25 mouse cellular contexts compared by ENCODE assay signal in genomic region chr5:33224491-33224890, GRCm38 (mm10). TPM values are rescaled to one million over a fixed set of nuclear protein-coding genes. Genes with fewer than 3 reads are reported as not detected.
DNase-seq lines count a peak whose midpoint lies in the region; ATAC-seq and TF ChIP-seq lines count a peak whose summit lies in the region.
"Had no signal": no experiment of that assay in that cellular context is flagged by ENCODE, and none has a peak within 500 bp of the region (broad histone marks: within the 10 kb centered on the region; RNA-seq: fewer than 3 reads in every experiment).

No protein-coding gene starts in this region.

- no peaks in the 10 kb centered on the region for H3K36me3 ChIP-seq in heart, embryonic 10.5 days
- no peaks in the 10 kb centered on the region for H3K36me3 ChIP-seq in heart, embryonic 16.5 days (ENCODE audit: control insufficient read depth, insufficient read depth)
- H3K36me3 ChIP-seq in liver, embryonic 13.5 days, result no peaks in the 10 kb centered on the region
- H3K36me3 ChIP-seq in stomach, postnatal 0 days (ENCODE audit: control insufficient read depth, insufficient read depth, low read length), result no peaks in the 10 kb centered on the region
- H3K36me3 ChIP-seq: embryonic facial prominence, embryonic 13.5 days; hindbrain, embryonic 12.5 days; limb, embryonic 13.5 days; stomach, embryonic 15.5 days had no signal

- no peak for ATAC-seq in heart, embryonic 16.5 days (replicated peaks; ENCODE audit: extremely low read depth, insufficient read depth, low FRiP score)
- peak; percentile 58 for ATAC-seq in liver, embryonic 13.5 days (ENCODE audit: low read depth)
- no peak for ATAC-seq in stomach, postnatal 0 days (ENCODE audit: low FRiP score, low TSS enrichment)
- ATAC-seq: forebrain, embryonic 14.5 days; intestine, postnatal 0 days had no signal

- no peak for DNase-seq in heart, embryonic 10.5 days (ENCODE audit: low spot score)
- no peak for DNase-seq in heart, postnatal 36 days
- DNase-seq in heart, postnatal 25 days (ENCODE audit: low spot score), result no peak
- DNase-seq in liver, embryonic 13.5 days, result no peak
- DNase-seq in stomach, postnatal 0 days (ENCODE audit: low spot score), result no peak
- no peak for DNase-seq in retina, postnatal 1 day
- DNase-seq: adrenal gland, postnatal 14 days; cerebellum, adult 8-10 months; cerebellum, postnatal 36 days; embryo, embryonic 11 days; gastrocnemius, postnatal 25 days; kidney, postnatal 4 days; lung, adult 2 months; lung, postnatal 14 days; midbrain, embryonic 14.5 days; right cerebral cortex, adult 18-20 months; thymus, adult 2 months; thymus, postnatal 4 days had no signal

- 59% methylated on average over 7 of the region's 7 CpGs for WGBS in heart, embryonic 10.5 days
- 49% methylated on average over 7 of the region's 7 CpGs for WGBS in heart, embryonic 16.5 days
- WGBS in liver, embryonic 13.5 days (ENCODE audit: insufficient replicate concordance), result 59% methylated on average over 7 of the region's 7 CpGs
- WGBS in stomach, postnatal 0 days, result 69% methylated on average over 7 of the region's 7 CpGs

- H3K9ac ChIP-seq in heart, embryonic 16.5 days (ENCODE audit: low read length), result no peak overlapping the region
- H3K9ac ChIP-seq in liver, embryonic 13.5 days, result no peak overlapping the region
- no peak overlapping the region for H3K9ac ChIP-seq in stomach, postnatal 0 days (ENCODE audit: low read length)
- H3K9ac ChIP-seq: embryonic facial prominence, embryonic 13.5 days; hindbrain, embryonic 12.5 days; limb, embryonic 13.5 days; stomach, embryonic 15.5 days had no signal

- H3K4me1 ChIP-seq in heart, embryonic 10.5 days, result peaks cover 69% of the 10 kb centered on the region
- H3K4me1 ChIP-seq in heart, embryonic 16.5 days (ENCODE audit: control insufficient read depth, insufficient read depth, low read length), result peaks cover 31% of the 10 kb centered on the region
- H3K4me1 ChIP-seq in liver, embryonic 13.5 days (replicated peaks), result peaks cover 57% of the 10 kb centered on the region
- H3K4me1 ChIP-seq in stomach, postnatal 0 days (replicated peaks; ENCODE audit: control insufficient read depth, insufficient read depth), result peaks cover 11% of the 10 kb centered on the region

- no peak for TF ChIP-seq CTCF in stomach, postnatal 0 days (IDR thresholded peaks at IDR 0.05; ENCODE audit: low read depth)

- TF ChIP-seq EP300 in stomach, postnatal 0 days (optimal IDR thresholded peaks at IDR 0.05), result no peak

- H3K9me3 ChIP-seq in heart, embryonic 10.5 days, result no peaks in the 10 kb centered on the region
- H3K9me3 ChIP-seq in heart, embryonic 16.5 days (replicated peaks; ENCODE audit: control insufficient read depth, low read length), result no peaks in the 10 kb centered on the region
- no peaks in the 10 kb centered on the region for H3K9me3 ChIP-seq in liver, embryonic 13.5 days (replicated peaks)
- H3K9me3 ChIP-seq in stomach, postnatal 0 days (ENCODE audit: control insufficient read depth, low read length), result no peaks in the 10 kb centered on the region
- H3K9me3 ChIP-seq: embryonic facial prominence, embryonic 13.5 days; hindbrain, embryonic 12.5 days; limb, embryonic 13.5 days; stomach, embryonic 15.5 days had no signal

- H3K4me3 ChIP-seq in heart, embryonic 10.5 days, result no peak overlapping the region
- no peak overlapping the region for H3K4me3 ChIP-seq in heart, embryonic 16.5 days (ENCODE audit: low read length)
- H3K4me3 ChIP-seq in liver, embryonic 13.5 days (replicated peaks), result no peak overlapping the region
- H3K4me3 ChIP-seq in stomach, postnatal 0 days (ENCODE audit: low read depth, low read length), result no peak overlapping the region
- H3K4me3 ChIP-seq: embryonic facial prominence, embryonic 13.5 days; hindbrain, embryonic 12.5 days; limb, embryonic 13.5 days; stomach, embryonic 15.5 days had no signal

- intact Hi-C loops in heart, postnatal 36 days (cut with DNase I), result no loop called here
- intact Hi-C loops in heart, postnatal 25 days (cut with DNase I), result no loop called here

- no peaks in the 10 kb centered on the region for H3K27me3 ChIP-seq in heart, embryonic 10.5 days (ENCODE audit: insufficient read depth, poor library complexity, severe bottlenecking)
- no peaks in the 10 kb centered on the region for H3K27me3 ChIP-seq in heart, embryonic 16.5 days (ENCODE audit: control insufficient read depth, insufficient read depth, low read length)
- H3K27me3 ChIP-seq in liver, embryonic 13.5 days, result no peaks in the 10 kb centered on the region
- H3K27me3 ChIP-seq in stomach, postnatal 0 days (ENCODE audit: control insufficient read depth, insufficient read depth, low read length), result no peaks in the 10 kb centered on the region
- H3K27me3 ChIP-seq: embryonic facial prominence, embryonic 13.5 days; hindbrain, embryonic 12.5 days; limb, embryonic 13.5 days; stomach, embryonic 15.5 days had no signal

- H3K4me2 ChIP-seq in heart, embryonic 16.5 days (ENCODE audit: low read depth, low read length), result no peak overlapping the region
- no peak overlapping the region for H3K4me2 ChIP-seq in liver, embryonic 13.5 days
- no peak overlapping the region for H3K4me2 ChIP-seq in stomach, postnatal 0 days (replicated peaks; ENCODE audit: low read depth)
- H3K4me2 ChIP-seq: embryonic facial prominence, embryonic 13.5 days; hindbrain, embryonic 12.5 days; limb, embryonic 13.5 days; stomach, embryonic 15.5 days had no signal

- H3K27ac ChIP-seq in heart, embryonic 10.5 days, result peak overlapping the region; percentile 62; the same call in 1 of the 2 replicates
- H3K27ac ChIP-seq in heart, embryonic 16.5 days (ENCODE audit: low read length), result peak overlapping the region; percentile 51
- peak overlapping the region; percentile 55 for H3K27ac ChIP-seq in liver, embryonic 13.5 days
- peak overlapping the region; percentile 49; the same call in 1 of the 2 replicates for H3K27ac ChIP-seq in stomach, postnatal 0 days (replicated peaks)
- H3K27ac ChIP-seq: embryonic facial prominence, embryonic 13.5 days; hindbrain, embryonic 12.5 days; limb, embryonic 13.5 days; stomach, embryonic 15.5 days had no signal

RNA-seq across cellular contexts. Expression of gene Spon2, which starts 6.2 kb away (rescaled TPM):
- polyA plus RNA-seq in heart, embryonic 10.5 days (2016; fragmentation: Nextera tagmentation; extraction: Ambion mirVana), result 16.9 and 27.0 TPM in 2 replicates
- total RNA-seq in heart, postnatal 36 days (2021), result 1 to 10 TPM; 2.1 to 2.6 TPM
- 67.2 and 71.5 TPM in 2 replicates for polyA plus RNA-seq in heart, embryonic 16.5 days (2015; fragmentation: Nextera tagmentation; extraction: Ambion mirVana)
- 10 to 100 TPM in 1 of 2 experiments, 1 to 10 TPM in 1; 3.4 to 13.6 TPM for total RNA-seq in heart, postnatal 25 days (2021)
- 6.8 and 7.2 TPM in 2 replicates for polyA plus RNA-seq in liver, embryonic 13.5 days (2015; fragmentation: Nextera tagmentation; extraction: Ambion mirVana)
- polyA plus RNA-seq in stomach, postnatal 0 days (2015; fragmentation: Nextera tagmentation; extraction: Ambion mirVana), result 41.2 and 43.6 TPM in 2 replicates

RNA-seq across cellular contexts. Expression of gene Ctbp1, which starts 50.3 kb away (rescaled TPM):
- polyA plus RNA-seq in heart, embryonic 10.5 days (2016; fragmentation: Nextera tagmentation; extraction: Ambion mirVana), result 280 and 331 TPM in 2 replicates
- 100 to 1,000 TPM; 213 to 214 TPM for total RNA-seq in heart, postnatal 36 days (2021)
- polyA plus RNA-seq in heart, embryonic 16.5 days (2015; fragmentation: Nextera tagmentation; extraction: Ambion mirVana), result 228 and 234 TPM in 2 replicates
- 100 to 1,000 TPM; 208 to 209 TPM for total RNA-seq in heart, postnatal 25 days (2021)
- polyA plus RNA-seq in liver, embryonic 13.5 days (2015; fragmentation: Nextera tagmentation; extraction: Ambion mirVana), result 212 and 215 TPM in 2 replicates
- polyA plus RNA-seq in stomach, postnatal 0 days (2015; fragmentation: Nextera tagmentation; extraction: Ambion mirVana), result 157 and 165 TPM in 2 replicates
